Mouse (Mus musculus): ENCODE data around the gene Cfap54. TPM values are rescaled to one million over a fixed set of nuclear protein-coding genes. Genes with fewer than 3 reads are reported as not detected.

The Cfap54 gene
- polyA plus RNA-seq, 1 experiment from 2014 or later, result 1.5 TPM

- H3K9me3 ChIP-seq, result no peaks in the 10 kb centered on the region
- H3K27ac ChIP-seq, result no peak overlapping the region
- H3K27me3 ChIP-seq, result no peaks in the 10 kb centered on the region
- no peak overlapping the region for H3K4me3 ChIP-seq (replicated peaks)
- no peaks in the 10 kb centered on the region for H3K36me3 ChIP-seq (replicated peaks)
- no peaks in the 10 kb centered on the region for H3K4me1 ChIP-seq
- WGBS, result 78% methylated on average over 9 of the region's 9 CpGs
- no peak overlapping the region for H3K9ac ChIP-seq
- ATAC-seq (ENCODE audit: low FRiP score), result no peak
- no peak overlapping the region for H3K4me2 ChIP-seq
These were observed 11.1 kb downstream of the Cfap54 start for GRCm38 (mm10) chr10:93070121-93070898.

- H3K27ac ChIP-seq, result no peak overlapping the region
- 83% methylated on average over 6 of the region's 6 CpGs for WGBS
- no peak overlapping the region for H3K4me2 ChIP-seq
These were observed 11.7 kb downstream of the Cfap54 start for GRCm38 (mm10) chr10:93069721-93070120.

GRCm38 (mm10) chr10:93069041-93069679, 12.3 kb downstream of the Cfap54 start:
- WGBS, result 81% methylated on average over 6 of the region's 6 CpGs
- Histone ChIP-seq H3K27me3 (no peaks in the 10 kb centered on the region), H3K27ac (no peak overlapping the region), H3K36me3 (replicated peaks) (no peaks in the 10 kb centered on the region), H3K4me2 (no peak overlapping the region), H3K9ac (no peak overlapping the region), H3K9me3 (no peaks in the 10 kb centered on the region), H3K4me1 (no peaks in the 10 kb centered on the region), H3K4me3 (replicated peaks) (no peak overlapping the region)
- no peak for ATAC-seq (ENCODE audit: low FRiP score)

More at GRCm38 (mm10) chr10:93069721-93070120, 11.7 kb downstream of the Cfap54 start:
- H3K4me3 ChIP-seq (replicated peaks), result no peak overlapping the region
- H3K27me3 ChIP-seq, result no peaks in the 10 kb centered on the region
- no peak for ATAC-seq (ENCODE audit: low FRiP score)
- no peaks in the 10 kb centered on the region for H3K36me3 ChIP-seq (replicated peaks)
- H3K9ac ChIP-seq, result no peak overlapping the region
- no peaks in the 10 kb centered on the region for H3K9me3 ChIP-seq
- no peaks in the 10 kb centered on the region for H3K4me1 ChIP-seq

DNA sequence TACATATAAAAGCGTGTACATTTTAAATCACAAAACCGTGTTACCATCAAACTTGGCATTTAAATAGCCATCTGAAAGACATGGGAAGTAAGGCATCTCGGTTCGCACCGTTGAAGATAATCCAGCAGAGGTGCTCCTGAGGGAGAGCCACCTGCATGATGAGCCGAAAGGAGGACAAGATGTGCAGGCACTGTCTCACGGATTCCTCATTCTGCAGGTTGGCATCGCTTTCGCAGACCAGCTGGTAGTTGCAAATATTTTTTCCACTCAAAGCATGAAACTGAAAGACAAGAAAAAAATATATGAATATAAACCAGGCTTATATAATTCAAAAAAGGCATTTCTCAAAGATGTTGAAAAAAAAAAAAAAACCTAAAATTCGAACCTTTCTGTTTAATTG, 16.4 kb downstream of the Cfap54 start:
- no peak overlapping the region for H3K27ac ChIP-seq
- no peaks in the 10 kb centered on the region for H3K9me3 ChIP-seq
- no peak overlapping the region for H3K4me2 ChIP-seq
- no peak overlapping the region for H3K9ac ChIP-seq
- ATAC-seq (ENCODE audit: low FRiP score), result no peak
- WGBS, result 85% methylated on average over 10 of the region's 10 CpGs
- H3K27me3 ChIP-seq, result no peaks in the 10 kb centered on the region
- no peak overlapping the region for H3K4me3 ChIP-seq (replicated peaks)
- H3K36me3 ChIP-seq (replicated peaks), result no peaks in the 10 kb centered on the region
- H3K4me1 ChIP-seq, result peaks cover 5% of the 10 kb centered on the region; the same call in 1 of the 2 replicates

- H3K27me3 ChIP-seq, result no peaks in the 10 kb centered on the region
- no peak overlapping the region for H3K9ac ChIP-seq
- H3K4me1 ChIP-seq, result peaks cover 5% of the 10 kb centered on the region; the same call in 1 of the 2 replicates
- no peak overlapping the region for H3K4me2 ChIP-seq
- H3K36me3 ChIP-seq (replicated peaks), result no peaks in the 10 kb centered on the region
- no peak overlapping the region for H3K27ac ChIP-seq
- H3K9me3 ChIP-seq, result no peaks in the 10 kb centered on the region
- no peak for ATAC-seq (ENCODE audit: low FRiP score)
- 68% methylated on average over 3 of the region's 3 CpGs for WGBS
- no peak overlapping the region for H3K4me3 ChIP-seq (replicated peaks)
These were observed 17.8 kb downstream of the Cfap54 start for GRCm38 (mm10) chr10:93063576-93063975.

DNA sequence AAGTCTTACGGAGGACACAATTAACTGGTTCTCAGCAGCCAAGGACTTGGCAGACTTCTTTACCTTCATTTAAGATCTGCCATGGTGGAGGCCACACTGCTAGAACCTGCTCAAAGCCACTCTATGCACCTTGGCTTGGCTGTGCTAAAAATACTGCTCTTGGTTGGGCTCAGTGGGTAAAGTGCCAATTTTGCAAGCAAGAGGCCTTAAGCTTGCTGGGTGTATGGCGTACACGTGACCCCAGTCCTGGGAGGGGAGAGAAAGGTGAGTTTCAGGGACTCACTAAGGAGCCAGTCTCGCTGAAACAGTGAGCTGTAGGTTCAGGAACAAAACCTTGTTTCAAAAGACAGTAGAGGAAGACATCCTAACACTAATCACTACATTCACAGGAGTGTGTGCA, 19.0 kb downstream of the Cfap54 start:
- H3K9me3 ChIP-seq, result no peaks in the 10 kb centered on the region
- WGBS, result 83% methylated on average over 4 of the region's 4 CpGs
- no peak for ATAC-seq (ENCODE audit: low FRiP score)
- H3K9ac ChIP-seq, result no peak overlapping the region
- no peak overlapping the region for H3K27ac ChIP-seq
- no peak overlapping the region for H3K4me2 ChIP-seq
- H3K36me3 ChIP-seq (replicated peaks), result no peaks in the 10 kb centered on the region
- peaks cover 5% of the 10 kb centered on the region; the same call in 1 of the 2 replicates for H3K4me1 ChIP-seq
- no peak overlapping the region for H3K4me3 ChIP-seq (replicated peaks)
- H3K27me3 ChIP-seq, result no peaks in the 10 kb centered on the region

- no peak for ATAC-seq (ENCODE audit: low FRiP score)
- H3K4me2 ChIP-seq, result no peak overlapping the region
- H3K9me3 ChIP-seq, result no peaks in the 10 kb centered on the region
- WGBS, result 86% methylated on average over 6 of the region's 6 CpGs
- H3K9ac ChIP-seq, result no peak overlapping the region
- H3K27me3 ChIP-seq, result no peaks in the 10 kb centered on the region
- H3K27ac ChIP-seq, result no peak overlapping the region
- H3K4me1 ChIP-seq, result no peaks in the 10 kb centered on the region
- no peaks in the 10 kb centered on the region for H3K36me3 ChIP-seq (replicated peaks)
- H3K4me3 ChIP-seq (replicated peaks), result no peak overlapping the region
These were observed 27.6 kb downstream of the Cfap54 start for GRCm38 (mm10) chr10:93053867-93054266.

GRCm38 (mm10) chr10:93053315-93053714, 28.1 kb downstream of the Cfap54 start:
- no peak for ATAC-seq (ENCODE audit: low FRiP score)
- Histone ChIP-seq H3K4me3 (replicated peaks) (no peak overlapping the region), H3K27ac (no peak overlapping the region), H3K4me2 (no peak overlapping the region), H3K9me3 (no peaks in the 10 kb centered on the region), H3K27me3 (no peaks in the 10 kb centered on the region), H3K36me3 (replicated peaks) (no peaks in the 10 kb centered on the region), H3K4me1 (no peaks in the 10 kb centered on the region), H3K9ac (no peak overlapping the region)
- WGBS, result 88% methylated on average over 4 of the region's 4 CpGs

GRCm38 (mm10) chr10:93051016-93051726, 30.2 kb downstream of the Cfap54 start:
- peak; percentile 69; the same call in 1 of the 2 replicates for ATAC-seq (ENCODE audit: low FRiP score)
- Histone ChIP-seq H3K36me3 (replicated peaks) (no peaks in the 10 kb centered on the region), H3K27me3 (no peaks in the 10 kb centered on the region), H3K4me3 (replicated peaks) (0 out of 2 replicates have a peak overlapping the region, but pooled peaks have one; percentile 4), H3K4me2 (peak overlapping the region; percentile 45), H3K9ac (no peak overlapping the region), H3K27ac (no peak overlapping the region), H3K4me1 (no peaks in the 10 kb centered on the region), H3K9me3 (no peaks in the 10 kb centered on the region)
- 36% methylated on average over 13 of the region's 13 CpGs for WGBS

- ATAC-seq (ENCODE audit: low FRiP score), result no peak
These were observed 30.8 kb downstream of the Cfap54 start for GRCm38 (mm10) chr10:93050571-93050970.

DNA sequence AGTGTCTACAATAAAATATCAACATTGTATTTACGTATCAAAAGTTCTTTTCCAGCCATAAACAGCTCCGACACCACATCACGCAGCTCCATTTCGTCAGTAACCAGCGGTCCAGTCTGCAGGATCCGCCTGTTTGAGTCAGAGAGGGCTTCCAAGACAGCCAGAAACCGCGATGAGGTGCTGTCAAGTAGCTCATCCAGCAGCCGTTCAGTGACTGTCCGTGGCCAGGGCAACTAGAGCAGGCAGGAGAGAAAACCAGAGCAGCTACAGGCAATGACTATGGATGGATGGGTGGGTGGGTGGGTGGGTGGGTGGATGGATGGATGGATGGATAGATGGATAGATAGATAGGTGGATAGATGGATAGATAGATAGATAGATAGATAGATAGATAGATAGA, 38.2 kb downstream of the Cfap54 start:
- no peak for ATAC-seq (ENCODE audit: low FRiP score)
- Histone ChIP-seq H3K9ac (no peak overlapping the region), H3K9me3 (no peaks in the 10 kb centered on the region), H3K4me2 (no peak overlapping the region), H3K27me3 (no peaks in the 10 kb centered on the region), H3K4me1 (no peaks in the 10 kb centered on the region), H3K4me3 (replicated peaks) (no peak overlapping the region), H3K27ac (no peak overlapping the region), H3K36me3 (replicated peaks) (no peaks in the 10 kb centered on the region)
- WGBS, result 94% methylated on average over 10 of the region's 10 CpGs

More at GRCm38 (mm10) chr10:93050571-93050970, 30.8 kb downstream of the Cfap54 start:
- Histone ChIP-seq H3K4me3 (replicated peaks) (no peak overlapping the region), H3K9me3 (no peaks in the 10 kb centered on the region), H3K27me3 (no peaks in the 10 kb centered on the region), H3K4me2 (no peak overlapping the region), H3K27ac (no peak overlapping the region), H3K4me1 (no peaks in the 10 kb centered on the region), H3K36me3 (replicated peaks) (no peaks in the 10 kb centered on the region), H3K9ac (no peak overlapping the region)
- 36% methylated on average over 3 of the region's 3 CpGs for WGBS

DNA sequence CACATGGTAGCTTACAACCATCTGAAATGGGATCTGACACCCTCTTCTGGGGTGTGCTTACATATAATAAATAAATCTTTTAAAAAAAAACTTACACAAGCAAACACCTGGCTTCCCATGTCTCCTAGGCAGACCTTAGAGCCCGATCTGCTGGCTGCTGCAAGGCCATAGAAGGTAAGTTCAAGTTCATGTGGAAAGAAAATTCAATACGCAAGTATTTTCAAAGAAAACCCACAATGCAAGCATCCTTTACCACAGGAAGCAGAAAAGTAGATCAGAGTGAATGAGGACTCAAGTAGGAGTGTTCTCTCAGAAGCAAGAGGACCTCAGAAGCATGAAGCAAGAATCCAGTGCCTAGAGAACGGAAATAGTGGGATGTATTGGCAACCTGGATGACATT, 39.6 kb downstream of the Cfap54 start:
- no peaks in the 10 kb centered on the region for H3K27me3 ChIP-seq
- H3K4me1 ChIP-seq, result no peaks in the 10 kb centered on the region
- no peaks in the 10 kb centered on the region for H3K9me3 ChIP-seq
- no peak overlapping the region for H3K4me2 ChIP-seq
- no peak overlapping the region for H3K4me3 ChIP-seq (replicated peaks)
- no peaks in the 10 kb centered on the region for H3K36me3 ChIP-seq (replicated peaks)
- 92% methylated on average over 3 of the region's 3 CpGs for WGBS
- no peak for ATAC-seq (ENCODE audit: low FRiP score)
- no peak overlapping the region for H3K27ac ChIP-seq
- H3K9ac ChIP-seq, result no peak overlapping the region

Data from forebrain, embryonic 12.5 days (tissue).